Mouse (Mus musculus) hematopoietic stem cell, adult 5-6 weeks (primary cell): ENCODE measurements around the gene Ahctf1. TPM values are rescaled to one million over a fixed set of nuclear protein-coding genes. Genes with fewer than 3 reads are reported as not detected.
"Not testable (repeated sequence)": the region's sequence is repeated elsewhere in the genome, so short reads cannot be mapped to it uniquely, and the experiment has no call there.

Experiments used
- ATAC-seq, 2 experiments: fragments of 125-278 bp in 1 of 2; replicated peaks in 1 of 2; 2 replicates each; pipeline ENCODE4 v1.8.0; 2016 to 2017; ENCODE audit warnings: inconsistent platforms in 2 of 2, mild to moderate bottlenecking in 2 of 2, moderate number of reproducible peaks in 2 of 2, low read depth in 1 of 2, moderate TSS enrichment in 1 of 2; ENCODE audit not compliant: low FRiP score in 2 of 2, poor library complexity in 2 of 2, severe bottlenecking in 2 of 2, insufficient read depth in 1 of 2, low TSS enrichment in 1 of 2
- total RNA-seq: library from RNA; stranded (forward); fragments of 172-1452, 232-1000 nt; gene quantifications from 2 replicates; pipeline ENCODE4 v1.2.3, GENCODE M21; 2017

Ahctf1 gene
- total RNA-seq, 1 experiment from 2014 or later = 121 TPM

- ATAC-seq = no peak
These were observed 67.0 kb downstream of the Ahctf1 start for GRCm38 (mm10) chr1:179736483-179736882.

DNA sequence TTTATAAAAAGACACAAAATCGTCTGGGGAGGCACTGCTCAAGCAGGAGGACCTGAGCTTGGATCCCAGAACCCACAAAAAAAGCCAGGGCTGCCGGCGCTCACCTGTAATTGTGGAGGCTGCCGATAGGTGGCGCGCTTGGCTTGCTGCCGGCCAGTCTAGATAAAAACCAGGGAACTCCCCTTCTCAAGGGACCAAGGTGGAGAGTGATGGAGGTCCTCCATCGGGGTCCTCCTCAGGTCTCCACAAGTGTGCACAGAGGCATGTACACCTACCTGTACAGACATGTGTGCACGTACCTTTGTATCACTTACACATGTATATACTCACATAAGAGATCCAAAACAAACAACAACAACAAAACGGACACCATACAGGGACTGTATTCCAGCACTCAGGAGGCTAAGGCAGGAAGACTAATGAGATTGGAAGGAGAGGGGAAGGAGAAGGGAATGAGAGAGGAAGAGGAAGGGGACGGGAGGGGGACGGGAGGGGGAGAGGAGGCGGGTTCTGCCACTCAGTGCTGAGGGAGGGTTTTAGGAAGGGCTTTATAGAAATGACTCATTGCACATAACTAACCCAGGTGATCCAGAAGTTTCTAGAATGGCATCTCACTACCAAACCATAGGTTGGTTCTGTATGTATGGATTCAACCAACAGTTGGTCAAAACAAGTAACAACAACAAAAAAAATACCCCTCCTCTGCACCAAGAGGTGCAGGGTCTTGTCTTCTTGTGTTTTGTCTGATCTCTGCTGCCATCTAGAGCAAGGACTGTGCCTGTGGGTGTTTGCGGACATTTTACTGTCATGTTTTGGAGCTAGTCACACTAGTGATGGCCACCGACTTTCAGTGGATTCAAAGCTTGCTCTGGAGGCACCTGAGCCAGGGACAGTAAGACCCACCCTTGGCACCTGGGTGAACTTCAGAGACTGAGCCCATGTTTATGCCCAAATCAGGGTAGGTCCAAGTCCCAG is 68.7 kb downstream of the Ahctf1 start:
- ATAC-seq = peak; percentile 46 to 66; a peak in 3 of 4 replicates

GRCm38 (mm10) chr1:179731391-179731790 is 72.1 kb downstream of the Ahctf1 start:
- no peak for ATAC-seq

DNA sequence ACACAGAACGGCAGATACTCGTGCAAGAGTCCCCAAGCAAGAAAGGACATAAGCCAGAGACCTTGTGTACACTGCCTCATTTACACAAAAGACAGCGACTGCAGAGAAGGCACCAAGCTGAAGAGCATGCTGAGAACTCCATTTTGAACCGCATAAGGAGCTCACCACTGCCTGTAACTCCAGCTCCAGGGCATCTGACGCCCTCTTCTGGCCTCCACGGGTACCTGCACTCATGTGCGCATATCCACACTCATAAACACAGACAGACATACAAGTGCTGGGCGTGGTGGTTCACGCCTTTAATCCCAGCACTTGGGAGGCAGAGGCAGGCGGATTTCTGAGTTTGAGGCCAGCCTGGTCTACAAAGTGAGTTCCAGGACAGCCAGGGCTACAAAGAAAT is 74.8 kb downstream of the Ahctf1 start:
- no peak for ATAC-seq

- no peak for ATAC-seq
These were observed 80.5 kb downstream of the Ahctf1 start for GRCm38 (mm10) chr1:179722811-179723469.

DNA sequence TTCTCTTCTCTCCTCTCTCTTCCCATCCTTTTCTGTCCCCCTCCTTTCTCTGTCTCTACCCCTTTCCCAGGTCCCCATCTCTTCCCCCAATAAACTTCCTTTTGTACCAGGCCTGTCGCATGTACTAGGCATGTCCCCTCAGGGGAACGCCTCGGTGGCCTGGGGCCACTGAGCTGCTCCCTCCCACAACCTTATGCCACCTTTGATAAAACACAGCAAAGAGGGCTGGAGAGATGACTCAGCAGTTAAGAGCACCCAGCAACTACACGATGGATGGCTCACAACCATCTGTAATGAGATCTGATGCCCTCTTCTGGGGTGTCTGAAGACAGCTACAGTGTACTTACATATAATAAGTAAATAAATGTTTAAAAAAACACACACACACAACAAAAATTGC is 87.7 kb downstream of the Ahctf1 start:
- ATAC-seq = no peak

GRCm38 (mm10) chr1:179715289-179715688 is 88.2 kb downstream of the Ahctf1 start:
- ATAC-seq = not testable (repeated sequence)

GRCm38 (mm10) chr1:179713367-179713766 is 90.1 kb downstream of the Ahctf1 start:
- no peak for ATAC-seq

DNA sequence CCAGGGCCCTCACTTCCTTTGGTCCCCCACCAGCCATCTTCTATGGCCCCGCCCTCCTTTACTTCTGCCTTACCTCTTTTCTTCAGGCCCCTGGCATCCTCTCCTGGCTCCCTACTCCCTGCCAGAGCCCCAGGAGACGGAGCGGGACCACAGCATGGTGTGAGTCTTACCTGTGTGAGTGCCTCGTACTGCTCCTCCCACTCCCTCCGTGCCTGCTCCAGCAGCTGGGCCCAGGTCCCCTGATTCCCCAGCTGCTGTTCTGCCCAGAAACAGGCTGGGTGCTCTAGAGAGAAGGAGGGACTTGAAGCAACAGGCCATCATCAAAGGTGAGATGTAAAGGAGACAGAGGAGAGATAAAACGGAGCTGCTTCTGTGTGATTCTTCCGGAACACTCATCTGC is 90.8 kb downstream of the Ahctf1 start:
- ATAC-seq = no peak

- ATAC-seq = no peak
These were observed 92.7 kb downstream of the Ahctf1 start for GRCm38 (mm10) chr1:179710739-179711138.

DNA sequence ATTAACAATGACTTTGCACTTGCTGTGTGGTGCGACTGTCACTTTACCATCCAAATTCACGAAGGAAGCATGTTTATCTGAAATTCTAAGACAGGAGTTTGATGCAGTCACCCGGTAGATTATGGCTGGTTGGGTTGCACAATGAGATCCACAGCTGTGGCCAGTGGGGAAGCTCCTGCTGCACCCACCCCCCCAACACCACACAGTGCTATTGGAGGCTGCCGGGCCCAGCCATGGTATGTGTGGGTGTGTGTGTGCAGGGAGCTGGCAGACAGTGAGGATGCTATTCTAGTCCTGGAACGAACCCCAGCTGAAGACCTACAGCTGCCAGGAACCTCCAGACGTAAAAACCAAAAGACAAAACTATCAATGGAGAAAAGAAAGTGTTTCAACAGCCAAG is 94.1 kb downstream of the Ahctf1 start:
- ATAC-seq = no peak

- ATAC-seq = no peak
These were observed 98.3 kb downstream of the Ahctf1 start for GRCm38 (mm10) chr1:179705154-179705553.

- ATAC-seq = peak in 1 of 2 experiments; percentile 42; a peak in 2 of 4 replicates
These were observed 99.3 kb downstream of the Ahctf1 start for GRCm38 (mm10) chr1:179704150-179704549.

Other genes with a start within 250 kb of the Ahctf1 start
- 39.8 and 46.7 TPM in 2 replicates for gene Sccpdh, start 135.5 kb downstream of the Ahctf1 start, total RNA-seq
- not detected in 2 replicates for gene Kif28, start 58.4 kb downstream of the Ahctf1 start, total RNA-seq
- 0.31 and 1.2 TPM in 2 replicates for gene Gm10518, start 304 bp downstream of the Ahctf1 start, total RNA-seq
- 18.7 and 32.5 TPM in 2 replicates for gene Cdc42bpa, start 156.8 kb upstream of the Ahctf1 start, total RNA-seq